Mouse (Mus musculus) WW6 (cell line): Measurements from ENCODE around the gene Cnot6.

ENCODE experiments used
- DNase-seq: peaks from one replicate; pipeline ENCODE4 v3.0.0-alpha.2; 2013; ENCODE audit warnings: low read depth, low spot score

Gene Cnot6

DNA sequence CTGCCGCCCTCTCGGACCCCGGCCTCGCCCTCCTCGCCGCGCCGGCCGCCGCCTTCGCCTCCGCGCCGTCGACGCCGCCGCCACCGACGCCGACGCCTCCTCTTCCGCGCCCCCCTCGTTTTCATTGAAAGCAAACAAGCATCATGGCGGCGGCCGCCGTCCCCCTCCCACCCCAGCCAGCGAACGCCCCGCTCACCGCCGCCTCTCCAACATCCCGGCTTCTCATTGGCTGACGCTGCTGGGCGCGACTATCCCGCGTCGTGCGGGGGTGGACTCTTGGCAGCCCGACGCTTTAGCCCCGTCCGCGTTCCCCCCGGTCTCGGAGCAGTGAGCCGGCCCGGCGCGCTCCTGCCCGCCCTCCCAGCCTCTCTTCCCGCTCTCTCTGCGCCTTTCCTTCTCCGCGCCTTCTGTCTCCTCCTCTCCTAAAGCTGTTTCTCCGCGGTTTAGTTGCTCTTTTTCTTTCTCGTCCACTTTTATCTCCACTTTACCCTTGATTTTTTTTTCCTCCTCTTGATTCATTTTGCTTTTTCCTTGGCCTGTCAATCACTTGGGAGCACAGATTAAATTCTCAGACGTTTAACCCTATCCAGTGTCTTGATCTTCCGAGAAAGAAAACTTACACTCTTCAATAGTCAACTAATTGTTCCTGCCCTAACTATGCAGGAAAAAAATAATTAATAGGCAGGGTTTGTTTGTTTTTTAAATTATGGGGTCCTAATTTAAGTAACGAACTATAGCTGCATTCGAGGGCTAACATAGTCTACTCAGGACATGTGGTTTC lies at the start of gene Cnot6:
Gene Cnot6 (minus strand): TSS at position 169 of the 781 bp plus-strand sequence.
- peak; percentile 99 for DNase-seq

DNA sequence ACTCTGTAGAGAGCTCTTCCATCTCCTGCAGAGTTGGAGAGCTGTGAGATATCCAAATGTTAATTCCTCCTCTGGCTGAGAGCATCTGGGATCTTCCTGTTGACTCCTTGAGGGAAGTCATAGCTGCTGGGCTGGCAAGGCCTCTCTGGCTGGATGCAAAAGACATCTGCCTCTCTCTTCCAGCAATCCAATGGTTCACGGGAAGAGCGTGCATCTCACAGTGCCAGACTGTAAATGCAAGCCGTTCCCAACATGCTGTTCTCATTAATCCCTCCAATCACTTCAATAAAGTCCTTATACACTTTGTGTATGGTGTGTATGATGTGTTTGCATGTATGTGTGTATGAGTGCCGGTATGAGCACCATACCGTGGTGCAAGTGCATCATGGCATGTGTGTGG lies 48.6 kb upstream of the Cnot6 start:
- DNase-seq: no peak

DNA sequence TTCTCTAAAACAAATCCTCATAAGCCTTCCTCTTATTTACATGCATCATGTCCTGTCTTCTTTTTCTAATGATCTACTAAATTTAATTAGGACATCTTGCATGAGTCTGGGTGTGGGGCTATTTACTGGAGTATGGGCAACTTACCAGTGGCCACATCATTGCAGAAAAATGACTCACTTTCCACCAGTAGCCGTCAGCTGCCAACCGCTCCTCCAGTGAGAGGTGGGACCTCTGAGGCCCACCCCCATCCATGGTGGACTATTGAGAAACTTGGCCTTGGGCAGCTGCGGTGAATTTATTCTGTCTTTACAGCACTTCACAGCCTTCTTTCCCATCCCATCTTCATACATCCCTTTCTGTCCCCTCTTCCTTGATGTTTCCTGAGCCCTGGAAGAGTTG lies 45.6 kb upstream of the Cnot6 start:
- no peak for DNase-seq

DNA sequence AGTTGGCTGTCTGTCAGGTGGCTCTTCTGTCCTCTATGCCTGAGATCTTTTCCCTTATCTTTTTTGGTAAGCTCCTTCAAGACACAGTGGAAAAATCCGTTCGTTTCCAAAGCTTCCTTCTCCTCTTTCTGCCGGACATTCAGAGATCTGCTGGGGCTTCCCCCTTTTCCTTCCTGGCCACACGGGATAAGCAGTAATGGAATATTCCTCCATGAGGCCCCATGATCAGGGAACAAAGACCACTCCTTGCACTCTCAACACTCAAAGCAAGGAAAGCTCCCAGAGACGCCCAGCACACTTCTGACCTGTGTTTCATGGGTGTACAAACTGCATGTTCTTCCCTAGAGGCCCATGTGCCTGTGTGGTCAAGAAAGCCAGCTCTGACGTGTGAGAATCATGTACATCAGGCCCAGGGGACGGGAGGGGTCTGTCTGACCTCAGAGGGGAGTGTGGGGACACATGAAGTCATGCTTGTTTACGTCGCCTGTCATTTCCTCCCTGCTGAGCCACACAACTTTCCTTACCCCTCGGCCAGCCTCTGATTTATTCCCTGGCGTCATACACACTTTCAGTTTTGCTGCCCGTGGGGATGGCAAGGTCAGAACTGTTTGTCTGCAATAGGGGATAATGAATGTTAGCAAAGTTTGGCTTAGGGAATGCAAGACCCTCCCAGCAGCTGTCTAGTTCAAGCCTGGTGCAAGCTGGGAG lies 42.6 kb upstream of the Cnot6 start:
- no peak for DNase-seq

DNA sequence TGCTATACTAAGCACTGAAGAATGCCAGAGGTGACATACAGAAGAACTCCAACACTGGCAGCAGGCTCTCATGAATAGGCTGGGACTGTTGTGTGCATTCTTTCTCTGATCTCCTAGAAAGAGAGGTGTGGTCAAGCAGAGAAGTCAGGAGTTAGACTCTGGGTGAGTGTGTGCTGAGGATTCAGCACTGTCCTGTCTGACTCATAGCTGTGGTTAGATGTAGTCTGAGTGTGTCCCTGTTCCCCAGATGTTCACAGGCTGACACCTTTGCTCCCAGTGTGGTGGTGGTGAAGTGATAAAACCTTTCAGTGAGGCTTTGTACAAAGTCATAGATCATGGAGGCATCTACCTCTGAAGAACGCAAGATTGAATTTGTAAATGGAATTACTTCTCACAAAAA lies 34.2 kb upstream of the Cnot6 start:
- no peak for DNase-seq

DNA sequence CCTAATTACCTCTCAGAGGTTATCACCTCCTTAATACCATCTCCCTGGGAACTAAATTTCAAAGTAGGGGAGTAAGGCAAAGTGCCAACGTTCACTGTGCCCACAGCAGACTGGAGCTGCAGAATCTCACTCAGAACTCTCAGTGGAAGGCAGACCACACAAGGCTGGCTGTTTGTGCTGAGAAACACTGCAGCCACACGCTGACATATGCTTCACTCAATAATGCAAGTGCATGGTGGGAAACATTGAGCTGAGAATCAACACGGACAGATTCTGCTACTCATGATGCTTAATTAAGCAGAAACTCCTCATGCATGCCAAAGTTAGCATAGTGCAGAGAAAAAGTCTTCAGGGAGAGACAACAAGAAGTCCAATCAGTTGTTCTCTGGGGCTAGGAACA lies 33.3 kb upstream of the Cnot6 start:
- no peak for DNase-seq

DNA sequence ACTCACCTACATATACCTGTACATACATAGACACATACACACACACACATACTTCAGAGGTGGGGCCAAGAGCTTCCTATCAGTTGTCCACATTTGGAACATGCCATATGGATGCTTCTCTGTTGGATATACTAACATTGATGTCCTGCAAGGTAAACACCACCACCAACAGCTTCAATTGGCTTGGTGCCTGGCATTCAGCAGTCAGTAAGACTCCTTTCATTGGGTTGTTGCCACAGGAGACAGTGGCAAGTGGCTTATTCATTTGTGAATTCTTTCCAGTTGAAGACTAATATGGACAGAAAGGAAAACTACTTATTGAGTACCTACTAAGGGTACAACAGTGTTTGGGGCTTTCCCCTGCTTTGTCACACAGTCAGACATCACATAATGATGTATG lies 32.5 kb upstream of the Cnot6 start:
- no peak for DNase-seq

DNA sequence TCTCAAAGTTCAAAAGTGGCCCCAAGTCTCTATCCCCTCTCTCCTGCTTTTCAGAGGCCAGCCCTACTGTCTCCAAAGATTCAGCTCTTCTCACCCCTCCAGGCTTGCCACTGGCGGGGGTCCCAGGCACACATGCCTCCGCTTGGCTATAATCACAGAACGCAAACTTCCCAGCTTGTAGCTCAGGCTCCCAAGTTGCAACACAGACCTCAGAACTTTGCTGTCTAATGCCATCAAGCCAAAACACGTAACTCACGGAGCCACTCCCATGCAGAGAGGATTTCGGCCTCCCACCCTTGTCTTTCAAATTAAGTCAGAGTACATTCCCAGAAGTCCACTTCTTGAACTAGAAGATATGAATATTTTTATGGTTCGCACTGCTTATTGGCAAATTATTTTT lies 31.1 kb upstream of the Cnot6 start:
- DNase-seq: no peak

DNA sequence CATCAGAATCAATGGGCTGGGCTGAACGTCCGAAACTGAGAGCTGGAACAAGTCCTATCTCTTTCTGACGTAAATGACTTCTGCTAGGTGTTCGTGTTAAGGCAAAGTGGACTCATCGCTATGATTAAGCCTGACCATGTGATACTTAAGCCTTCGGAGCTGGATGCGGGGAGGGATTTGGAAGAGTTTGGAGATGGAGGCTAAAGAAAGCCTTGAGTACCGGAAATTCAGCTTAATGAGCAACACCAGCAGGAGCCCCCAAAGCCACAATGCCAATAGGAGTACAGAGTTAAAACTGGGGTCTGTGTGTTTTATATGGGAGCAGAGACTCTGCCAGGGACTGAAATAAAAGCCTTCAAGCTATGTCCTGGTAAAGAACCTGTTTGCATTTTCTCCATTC lies 29.7 kb upstream of the Cnot6 start:
- no peak for DNase-seq

DNA sequence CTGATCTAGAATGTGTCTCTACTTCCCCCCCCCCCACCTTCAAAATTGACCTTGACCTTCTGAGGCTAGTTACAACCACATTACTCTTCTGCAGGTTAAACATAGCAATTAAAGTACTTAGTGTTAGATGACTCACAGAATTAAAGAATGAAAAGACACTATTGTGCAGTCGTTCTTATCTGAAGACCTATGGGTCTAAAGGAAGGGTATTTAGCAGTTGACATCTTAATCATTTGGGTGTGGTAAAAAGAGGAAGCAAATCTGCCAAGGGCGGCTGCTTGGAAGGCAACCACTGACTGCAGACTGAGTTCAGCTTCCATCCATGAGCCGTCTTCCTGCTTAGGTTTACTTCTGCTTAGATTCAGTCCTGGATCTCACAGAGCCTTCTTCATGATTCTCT lies 27.3 kb upstream of the Cnot6 start:
- DNase-seq: no peak

DNA sequence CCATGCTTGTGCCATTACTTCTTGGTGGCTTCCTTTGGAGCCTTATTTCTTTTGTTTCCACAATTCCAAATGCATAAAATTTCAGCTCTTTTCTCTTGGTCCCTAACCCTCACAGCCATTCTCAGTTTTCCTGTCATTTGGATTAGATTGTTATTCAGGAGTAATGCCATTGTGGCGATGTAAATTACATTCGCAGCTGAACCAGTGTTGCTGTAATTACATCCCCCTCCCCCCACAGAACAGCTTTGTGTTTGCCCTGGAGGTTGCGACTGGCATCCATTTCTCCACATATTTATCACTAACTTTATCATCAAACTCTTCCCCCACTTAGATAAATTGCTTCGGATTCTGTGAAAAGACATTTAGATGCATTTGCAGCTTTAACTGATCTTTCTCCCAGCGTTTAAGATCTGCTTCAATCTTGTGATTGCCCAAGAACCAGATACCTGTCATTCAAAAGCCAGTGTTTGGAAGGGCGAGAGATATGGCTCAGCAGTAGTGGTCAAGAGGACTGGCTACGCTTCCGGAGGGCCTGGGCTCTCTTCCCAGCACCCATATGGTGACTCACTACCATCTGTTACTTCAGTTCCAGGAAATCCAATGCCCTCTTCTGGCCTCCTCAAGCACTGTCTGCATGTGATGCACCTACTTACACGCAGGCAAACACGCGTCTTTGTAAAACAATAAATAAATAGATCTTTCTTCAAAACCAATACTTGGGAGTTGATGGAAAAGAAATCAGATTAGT lies 26.3 kb upstream of the Cnot6 start:
- DNase-seq: no peak

DNA sequence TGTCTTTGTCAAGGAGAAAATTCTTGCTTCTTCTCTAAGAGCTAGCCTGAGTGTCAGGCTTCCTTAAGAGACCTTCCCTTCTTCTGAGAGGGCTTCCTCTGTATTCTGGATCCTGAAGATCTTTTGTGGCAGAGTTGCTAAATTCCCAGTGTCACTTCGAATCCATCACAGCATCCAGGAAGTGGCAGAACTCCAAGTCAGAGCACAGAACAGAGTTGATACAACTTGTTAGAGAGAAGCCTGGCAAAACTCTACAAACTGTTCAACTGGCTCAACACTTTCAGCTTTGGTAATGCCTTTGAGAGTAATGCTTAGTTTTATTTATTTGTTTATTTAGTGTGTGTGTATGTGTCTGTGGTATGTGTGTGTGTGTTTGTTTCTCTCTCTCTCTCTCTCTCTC lies 25.1 kb upstream of the Cnot6 start:
- no peak for DNase-seq

DNA sequence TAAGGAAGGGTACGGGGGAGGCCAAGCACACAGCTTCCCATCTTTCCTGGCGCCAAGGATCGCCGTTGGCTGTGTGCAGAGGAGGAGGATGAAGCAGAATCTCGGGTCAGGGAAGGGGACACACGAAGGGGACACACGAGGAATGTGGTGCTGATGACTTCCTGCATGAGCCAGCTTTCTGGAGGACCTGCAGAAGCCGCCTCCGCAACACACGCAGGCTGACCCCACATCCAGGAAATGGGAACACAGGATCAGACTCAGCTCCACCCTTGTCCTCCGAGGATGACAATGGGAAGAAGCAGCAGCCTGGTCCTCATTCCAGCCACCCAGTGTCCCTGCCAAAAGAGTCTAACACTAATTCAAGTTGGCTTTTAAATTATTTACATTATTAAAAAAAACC lies 22.2 kb upstream of the Cnot6 start:
- no peak for DNase-seq

DNA sequence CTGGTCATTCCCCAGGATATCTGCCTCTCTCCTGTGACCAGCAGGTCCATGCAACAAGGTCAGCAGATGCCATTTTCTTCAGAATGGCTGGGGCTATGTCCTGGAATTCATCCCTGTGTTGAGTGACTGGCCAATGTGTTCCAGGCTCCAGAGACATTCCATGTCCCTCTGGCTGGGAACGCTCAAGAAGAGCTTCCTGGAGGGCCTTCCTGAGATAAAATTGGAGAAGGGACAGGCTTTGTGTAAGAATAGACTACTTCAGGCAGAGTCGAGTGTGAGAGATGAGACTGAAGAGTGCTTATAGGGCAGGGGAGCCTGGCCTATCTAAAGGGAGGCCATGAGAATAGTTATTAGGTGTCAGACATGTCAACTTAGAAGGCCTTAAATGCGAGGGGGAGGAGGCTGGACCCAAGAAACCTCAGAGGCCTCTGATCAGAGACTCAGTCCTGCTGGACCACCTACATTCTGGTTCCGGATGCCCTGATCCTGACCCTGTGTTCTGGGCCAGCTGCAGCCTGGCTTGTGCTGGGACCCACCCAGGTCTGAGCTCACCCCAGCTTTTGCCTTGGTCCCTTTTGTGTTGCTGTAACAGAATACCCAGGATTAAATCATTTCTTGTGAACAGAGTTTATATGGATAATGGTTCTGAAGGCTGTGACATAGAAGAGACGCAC lies 17.9 kb upstream of the Cnot6 start:
- no peak for DNase-seq

DNA sequence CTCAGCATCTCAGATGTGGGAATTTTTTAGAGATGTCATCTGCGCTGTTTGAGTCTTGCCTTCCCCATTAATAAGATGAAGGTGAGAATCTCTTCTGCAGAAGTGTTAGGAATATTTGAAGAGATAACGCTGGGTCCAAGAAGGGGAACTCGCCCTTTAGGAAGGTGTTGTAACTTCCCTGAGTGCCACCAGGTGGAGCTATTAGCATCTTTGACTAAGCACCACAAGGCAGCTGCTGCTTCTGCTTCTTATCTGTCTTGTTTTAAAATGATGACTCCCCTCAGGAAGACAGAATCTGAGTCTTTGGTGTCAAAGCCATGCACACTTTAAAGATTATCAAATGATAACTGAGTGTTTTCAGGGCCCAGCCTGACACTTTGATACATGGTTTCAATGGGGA lies 15.4 kb upstream of the Cnot6 start:
- DNase-seq: no peak

DNA sequence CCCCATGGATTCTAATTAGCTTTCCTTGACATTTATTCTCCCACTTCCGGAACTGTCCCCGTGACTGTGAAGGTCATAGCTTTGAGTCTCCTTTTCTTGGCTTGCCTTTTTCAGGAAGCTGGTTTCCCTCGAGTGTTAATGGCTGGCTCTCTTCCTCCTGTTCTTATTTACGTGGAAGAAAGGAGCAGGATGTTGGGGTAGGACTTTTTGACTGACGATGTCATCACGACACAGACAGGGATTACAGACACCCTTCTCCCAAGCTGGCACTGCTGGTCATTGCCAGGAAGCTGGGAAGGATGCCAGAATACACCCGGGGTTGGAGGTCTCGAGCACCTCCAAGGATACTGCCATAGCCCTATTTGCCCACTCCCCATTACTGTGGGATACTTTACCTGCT lies 14.3 kb upstream of the Cnot6 start:
- DNase-seq: no peak

DNA sequence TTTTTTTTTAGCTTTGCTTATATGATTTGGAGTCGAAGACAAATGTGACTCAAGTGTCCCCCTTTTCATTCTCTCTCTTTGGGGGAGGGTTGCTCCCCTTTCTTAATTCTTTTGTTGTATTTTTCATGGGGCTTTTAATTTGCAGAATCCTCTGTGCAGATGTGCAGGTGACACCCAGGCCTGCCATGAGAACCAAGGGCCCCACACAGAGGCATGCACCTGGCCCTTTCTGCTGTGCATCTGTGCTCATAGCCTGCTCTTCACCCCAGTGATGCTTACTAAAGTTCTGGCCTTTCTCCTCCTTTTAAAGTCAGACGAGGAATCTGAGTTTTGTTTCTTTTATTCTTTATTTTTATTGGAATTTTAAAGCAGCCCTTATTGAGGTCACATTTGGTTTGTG lies 12.2 kb upstream of the Cnot6 start:
- DNase-seq: no peak

DNA sequence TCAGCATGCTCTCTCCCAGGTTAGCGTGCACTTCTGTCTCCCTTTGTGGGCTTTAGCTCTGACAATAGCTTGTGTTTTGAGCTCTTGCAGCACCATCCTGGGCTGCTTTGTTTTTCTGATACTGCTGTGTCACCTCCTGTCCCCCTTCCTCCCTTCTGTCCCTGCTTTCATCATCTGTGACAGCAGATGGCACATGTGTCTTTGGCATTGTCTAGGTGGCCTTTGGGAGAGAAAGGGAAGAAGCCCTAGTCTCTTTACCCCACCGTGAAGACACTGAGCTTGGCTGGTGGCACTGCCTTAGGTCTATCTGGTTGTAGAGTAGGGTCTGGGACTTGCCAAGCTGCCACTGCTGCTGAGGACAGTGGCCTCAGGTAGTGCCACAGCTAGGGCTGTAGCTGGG lies 10.8 kb upstream of the Cnot6 start:
- no peak for DNase-seq

DNA sequence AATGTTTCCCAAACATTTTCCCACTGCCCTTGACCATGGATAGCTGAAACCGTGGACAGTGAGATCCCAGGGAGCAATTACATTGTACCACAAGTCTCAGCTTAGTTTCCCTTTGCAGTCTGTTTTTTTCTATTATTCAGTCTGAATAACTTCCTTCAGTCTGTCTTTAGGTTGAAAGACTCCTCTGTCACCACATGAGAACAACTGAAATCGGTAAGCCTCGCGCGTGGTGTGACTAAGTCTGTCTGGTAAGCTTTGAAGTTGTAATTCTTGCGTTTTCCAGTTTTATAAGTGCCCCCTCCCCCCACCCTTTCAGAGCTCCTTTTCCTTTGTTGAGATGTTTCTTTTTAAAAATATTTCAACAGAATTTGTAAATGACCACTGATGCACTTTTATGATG lies 10.2 kb upstream of the Cnot6 start:
- no peak for DNase-seq

DNA sequence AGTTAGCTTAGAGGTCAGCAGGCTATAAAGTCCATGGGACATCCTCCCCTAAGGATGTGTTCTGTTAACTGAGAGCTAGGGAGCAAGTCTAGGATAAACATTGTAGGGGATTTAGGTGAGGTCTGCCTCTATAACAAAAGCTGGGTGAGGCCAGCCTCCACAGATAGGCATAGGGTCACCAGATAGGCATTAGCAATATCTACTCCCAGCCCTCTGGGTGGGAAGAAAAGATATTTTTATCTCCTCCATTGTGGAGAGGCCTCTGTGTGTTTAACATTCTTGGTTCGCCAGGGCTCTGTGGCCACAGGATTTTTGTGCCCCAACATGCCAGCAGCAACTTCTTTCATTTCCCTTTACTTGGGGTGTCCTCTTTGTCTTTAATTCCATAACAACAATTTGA lies 8.8 kb upstream of the Cnot6 start:
- DNase-seq: no peak

DNA sequence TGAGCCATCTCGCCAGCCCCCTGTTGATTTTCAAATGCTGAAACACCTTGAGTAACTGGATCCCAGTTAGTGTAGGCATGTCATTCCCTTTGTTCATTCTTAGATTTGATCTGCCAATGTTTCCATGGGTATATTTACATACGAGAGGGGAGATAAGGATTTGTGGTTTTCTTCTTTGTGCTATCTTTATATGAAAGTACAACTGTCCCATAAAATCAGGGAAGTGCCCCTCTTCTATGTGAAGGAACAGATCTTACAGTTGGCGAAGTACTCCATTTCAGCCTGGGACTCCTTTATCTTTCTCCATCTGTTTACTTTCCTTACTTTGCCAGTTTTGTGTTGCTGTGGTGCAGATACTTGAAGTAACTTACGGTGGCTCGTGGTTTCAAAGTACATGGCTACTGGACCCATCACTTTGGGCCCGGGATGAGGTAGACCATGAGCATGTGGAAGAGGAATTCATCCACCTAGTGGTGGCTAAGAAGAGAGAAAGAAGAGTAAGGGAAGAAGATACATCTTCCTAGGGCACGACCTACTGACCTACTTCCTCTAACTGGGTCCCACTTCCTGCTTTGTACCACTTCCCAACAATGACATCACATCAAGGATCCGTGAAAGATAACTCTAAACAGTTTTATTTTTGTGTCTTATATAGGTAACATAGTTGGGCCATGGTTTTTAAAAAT lies 7.1 kb upstream of the Cnot6 start:
- DNase-seq: no peak
